Mouse (Mus musculus) cerebellum, adult 9-10 months (tissue): ENCODE measurements around the gene Poglut1.
A peak's percentile ranks its signal among the peaks of the same experiment; 100 is the strongest.
"Not testable (repeated sequence)": the region's sequence is repeated elsewhere in the genome, so short reads cannot be mapped to it uniquely, and the experiment has no call there.

ENCODE experiments used
- DNase-seq: peaks from one replicate; pipeline ENCODE4 v3.0.0; 2022

Gene Poglut1

GRCm38 (mm10) chr16:38536544-38537146 is 13.4 kb downstream of the Poglut1 start:
- DNase-seq: peak; percentile 72

GRCm38 (mm10) chr16:38526264-38526663 is 23.8 kb downstream of the Poglut1 start:
- no peak for DNase-seq

DNA sequence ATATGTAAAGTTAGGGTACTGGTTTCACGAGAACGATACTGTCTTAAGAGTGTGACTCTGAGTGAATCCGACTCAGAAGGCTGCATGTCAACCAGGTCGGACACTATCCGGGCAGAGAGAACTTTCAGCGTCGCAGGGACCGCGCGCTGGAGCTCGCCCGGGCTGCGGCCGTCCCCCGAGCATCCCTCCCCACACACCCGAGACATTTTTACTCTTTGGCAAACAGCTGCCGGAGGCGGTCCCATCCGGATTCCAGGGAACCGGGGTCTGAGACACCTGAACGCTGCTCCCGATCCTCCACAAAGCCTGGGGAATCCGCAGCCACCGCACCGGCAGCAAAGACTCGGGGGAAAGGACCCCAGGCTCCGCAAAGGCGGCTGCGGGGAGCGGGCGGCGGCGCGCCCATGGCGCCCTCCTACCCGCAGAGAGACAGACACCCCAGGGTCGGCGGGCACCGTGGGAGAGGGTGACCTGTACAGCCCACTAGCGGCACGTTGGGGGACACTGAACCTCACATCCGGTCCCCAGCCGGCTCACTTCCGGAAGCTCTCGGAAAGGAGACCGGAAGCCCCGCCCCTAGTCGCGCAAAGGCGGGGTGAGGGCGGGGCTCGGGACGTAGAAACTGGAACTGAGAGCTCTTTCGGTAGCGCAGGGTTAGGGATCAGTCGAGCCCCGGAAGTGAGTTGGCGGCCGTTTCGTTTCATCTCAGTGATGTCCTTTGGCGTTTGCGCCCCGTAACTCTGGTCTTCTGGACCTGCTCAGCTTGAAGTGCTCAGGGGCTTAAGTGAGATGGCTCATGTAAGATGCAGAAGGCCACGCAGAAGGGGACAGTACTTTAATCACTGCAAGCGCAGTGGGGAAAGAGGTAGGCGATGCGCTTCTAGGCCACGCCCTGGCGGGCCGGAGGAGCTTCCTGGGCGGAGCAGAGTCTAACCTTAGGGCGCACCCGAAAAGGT is 27.7 kb downstream of the Poglut1 start, which contains the start of gene Timmdc1:
TSS of gene Timmdc1 (minus strand) at position 535 of the 956 bp plus-strand sequence.
- DNase-seq: peak; percentile 97

DNA sequence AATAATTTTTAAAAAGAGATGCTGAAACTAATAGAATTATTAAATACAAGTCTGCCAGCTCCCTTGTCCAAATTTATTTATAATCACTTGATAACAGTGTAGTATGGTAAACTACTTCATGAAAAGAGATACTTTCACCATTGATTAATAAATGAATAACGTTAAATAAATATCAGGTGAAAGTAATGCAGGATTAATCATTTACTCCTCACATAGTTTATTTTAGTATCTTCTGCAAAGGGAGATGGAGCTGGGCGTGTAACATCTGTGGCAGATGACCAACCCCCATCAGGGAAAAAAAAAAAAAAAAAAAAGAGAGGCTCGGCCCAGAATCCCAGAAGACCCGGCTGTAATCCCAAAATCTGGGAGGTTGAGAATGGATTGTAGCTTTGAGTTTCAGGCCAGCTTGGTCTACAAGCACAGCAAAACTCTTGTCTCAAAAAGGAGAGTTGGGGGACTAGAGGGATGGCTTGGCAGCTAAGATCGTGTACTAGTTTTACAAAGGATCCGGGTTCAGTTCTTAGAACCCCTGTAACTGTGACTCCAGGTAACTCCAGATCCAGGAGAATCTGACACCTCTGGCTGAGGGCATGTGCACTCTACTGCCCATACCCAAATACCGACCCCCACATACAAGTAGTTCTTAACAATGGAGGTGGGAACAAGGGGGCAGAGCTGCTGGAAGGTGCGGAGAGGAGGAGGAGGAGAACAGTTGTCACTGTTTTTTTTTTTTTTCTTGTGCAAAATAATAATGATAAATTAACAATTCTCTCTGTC is 28.7 kb downstream of the Poglut1 start:
- peak; percentile 25 for DNase-seq

- no peak for DNase-seq
Measured at GRCm38 (mm10) chr16:38519140-38519539, 30.9 kb downstream of the Poglut1 start.

- DNase-seq: no peak
Measured at GRCm38 (mm10) chr16:38510846-38511245, 39.2 kb downstream of the Poglut1 start.

DNA sequence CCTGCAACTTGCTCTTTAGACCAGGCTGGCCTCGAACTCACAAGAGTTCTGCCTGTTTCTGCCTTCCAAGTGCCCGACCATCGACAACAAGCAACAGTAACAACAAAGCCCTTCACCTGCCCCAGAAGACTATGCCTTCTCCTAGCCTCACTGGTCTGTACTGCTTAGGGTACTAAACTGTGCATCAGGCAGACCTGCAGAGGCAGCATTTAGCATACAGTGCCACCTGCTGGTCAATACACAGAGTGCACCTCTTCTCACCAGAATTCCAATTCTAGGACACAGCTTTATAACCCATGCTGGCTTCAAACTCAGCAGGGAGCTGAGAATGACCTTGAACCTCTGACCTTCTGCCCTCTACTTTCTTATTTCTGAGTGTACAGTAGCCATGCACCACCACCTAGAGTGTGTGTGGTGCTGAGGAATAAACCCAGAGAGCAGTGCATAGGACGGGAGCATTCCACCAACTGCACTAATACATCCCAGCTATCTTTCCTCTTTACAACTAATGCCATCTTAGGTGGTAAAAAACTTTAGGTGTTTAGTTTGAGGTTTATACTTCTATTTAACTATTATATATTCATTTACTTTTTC is 43.9 kb downstream of the Poglut1 start:
- DNase-seq: peak; percentile 80

GRCm38 (mm10) chr16:38503528-38503927 is 46.5 kb downstream of the Poglut1 start:
- no peak for DNase-seq

GRCm38 (mm10) chr16:38502469-38502868 is 47.6 kb downstream of the Poglut1 start:
- no peak for DNase-seq

GRCm38 (mm10) chr16:38496604-38497140 is 53.4 kb downstream of the Poglut1 start:
- no peak for DNase-seq

- no peak for DNase-seq
Measured at GRCm38 (mm10) chr16:38493890-38494289, 56.2 kb downstream of the Poglut1 start.

GRCm38 (mm10) chr16:38492551-38492950 is 57.5 kb downstream of the Poglut1 start:
- DNase-seq: no peak

- no peak for DNase-seq
Measured at GRCm38 (mm10) chr16:38483582-38484309, 66.3 kb downstream of the Poglut1 start.

DNA sequence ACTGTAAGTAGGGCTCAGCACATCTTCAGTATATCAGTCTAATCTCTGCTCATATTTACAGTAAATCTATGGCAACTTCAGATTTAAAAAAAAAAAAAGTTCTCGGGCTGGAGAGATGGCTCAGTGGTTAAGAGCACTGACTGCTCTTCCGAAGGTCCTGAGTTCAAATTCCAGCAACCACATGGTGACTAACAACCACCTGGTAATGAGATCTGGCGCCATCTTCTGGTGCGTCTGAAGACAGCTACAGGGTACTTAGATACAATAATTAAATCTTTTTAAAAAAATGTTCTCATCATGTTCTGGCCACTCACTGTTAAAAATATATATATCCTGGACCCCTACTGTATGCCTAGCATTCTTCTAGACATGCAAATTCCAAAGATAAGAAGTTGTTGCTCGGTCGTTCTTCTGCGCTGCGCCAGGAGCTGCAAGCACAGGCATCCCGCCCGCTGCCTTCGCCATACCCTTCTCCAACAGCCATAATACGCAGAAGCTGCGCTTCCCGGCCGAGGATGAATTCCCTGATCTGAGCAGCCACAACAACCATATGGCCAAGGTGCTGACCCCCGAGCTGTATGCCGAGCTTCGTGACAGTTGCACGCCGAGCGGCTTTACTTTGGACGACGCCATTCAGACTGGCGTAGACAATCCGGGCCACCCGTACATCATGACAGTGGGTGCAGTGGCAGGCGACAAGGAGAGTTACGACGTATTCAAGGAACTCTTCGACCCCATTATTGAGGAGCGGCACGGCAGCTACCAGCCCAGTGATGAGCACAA is 67.1 kb downstream of the Poglut1 start:
- DNase-seq: peak; percentile 21

- DNase-seq: no peak
Measured at GRCm38 (mm10) chr16:38481327-38481726, 68.7 kb downstream of the Poglut1 start.

DNA sequence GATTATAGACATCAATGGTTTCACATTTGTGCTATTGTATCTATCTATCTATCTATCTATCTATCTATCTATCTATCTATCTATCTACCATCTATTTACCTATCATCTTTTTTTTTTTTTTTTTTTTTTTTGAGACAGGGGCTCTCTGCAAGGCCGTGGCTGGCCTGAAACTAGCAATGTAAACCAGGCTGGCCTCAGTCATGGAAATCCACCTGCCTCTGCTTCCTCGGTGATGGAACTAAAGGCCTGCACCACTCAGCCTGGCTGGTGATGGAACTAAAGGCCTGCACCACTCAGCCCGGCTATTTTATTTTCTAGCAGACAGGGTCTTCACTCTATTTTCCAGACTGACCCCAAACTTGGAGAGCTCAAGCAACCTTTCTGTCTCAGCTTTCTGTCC is 71.8 kb downstream of the Poglut1 start:
- no peak for DNase-seq

- DNase-seq: not testable (repeated sequence)
Measured at GRCm38 (mm10) chr16:38477241-38477608, 72.8 kb downstream of the Poglut1 start.

- peak; percentile 44 for DNase-seq
Measured at GRCm38 (mm10) chr16:38476312-38477240, 73.5 kb downstream of the Poglut1 start.

- no peak for DNase-seq
Measured at GRCm38 (mm10) chr16:38475681-38476311, 74.3 kb downstream of the Poglut1 start.
